Mouse (Mus musculus): ENCODE measurements at regions not wholly inside any gene's neighbourhood (a gene's known extent, or its start where the extent isn't known, plus 50 kb on each side); places are given as distances from the start of the nearest gene placed in this dataset.

- TF ChIP-seq CTCF (IDR thresholded peaks at IDR 0.05; ENCODE audit: low read depth), result no peak
- no peak for TF ChIP-seq EP300 (IDR thresholded peaks at IDR 0.05; ENCODE audit: low read depth)
Measured at GRCm38 (mm10) chr10:15697050-15697449, 979.0 kb upstream of the Gje1 start.

Measured in heart, postnatal 0 days (tissue).